Mouse (Mus musculus) G1E (cell line): ENCODE measurements around the gene Cnn2. TPM values are rescaled to one million over a fixed set of nuclear protein-coding genes. Genes with fewer than 3 reads are reported as not detected.

Experiments used
- ATAC-seq: 2 replicates; pipeline ENCODE4 v1.8.0; 2016; ENCODE audit warnings: mild to moderate bottlenecking; ENCODE audit not compliant: insufficient number of reproducible peaks, poor library complexity, low FRiP score, severe bottlenecking; ENCODE audit errors: extremely low read depth
- DNase-seq: peaks from one replicate; pipeline ENCODE4 v3.0.0; 2012; ENCODE audit warnings: low spot score
- H3K27me3 ChIP-seq: 2 replicates; pipeline ENCODE4 v1.6.1; 2012; ENCODE audit warnings: mild to moderate bottlenecking, low read length, inconsistent platforms; ENCODE audit not compliant: insufficient read depth
- H3K36me3 ChIP-seq: replicated peaks from 2 replicates; pipeline ENCODE3; 2012; ENCODE audit warnings: mild to moderate bottlenecking, inconsistent platforms
- H3K4me1 ChIP-seq: 2 replicates; pipeline ENCODE4 v1.6.1; 2012; ENCODE audit warnings: low read depth, low read length, inconsistent platforms, mixed read lengths; ENCODE audit not compliant: insufficient read depth
- H3K4me3 ChIP-seq: 2 replicates; pipeline ENCODE4 v1.5.1; 2012; ENCODE audit warnings: low read depth, mild to moderate bottlenecking, inconsistent platforms, low read length, moderate library complexity, mixed read lengths
- H3K9me3 ChIP-seq: replicated peaks from 2 replicates; pipeline ENCODE4 v1.6.1; 2012; ENCODE audit warnings: inconsistent platforms
- CTCF ChIP-seq: IDR thresholded peaks from 2 replicates; pipeline ENCODE4 v1.5.1; 2012; ENCODE audit warnings: low read depth, low read length, inconsistent platforms, mixed read lengths
- GATA1 ChIP-seq: IDR thresholded peaks from 2 replicates; pipeline ENCODE4 v1.6.1; 2012; ENCODE audit warnings: borderline replicate concordance, low read length, inconsistent platforms, mixed read lengths
- GATA2 ChIP-seq: IDR thresholded peaks from 2 replicates; pipeline ENCODE4 v1.6.1; 2012; ENCODE audit warnings: low read depth, low read length, inconsistent platforms, borderline replicate concordance
- POLR2AphosphoS5 ChIP-seq: IDR thresholded peaks from 2 replicates; pipeline ENCODE4 v1.6.1; 2012; ENCODE audit warnings: low read depth, low read length, inconsistent platforms; ENCODE audit not compliant: insufficient replicate concordance
- TAL1 ChIP-seq: conservative IDR thresholded peaks from 2 replicates; pipeline ENCODE4 v1.6.1; 2012; ENCODE audit warnings: low read depth, low read length, inconsistent platforms, mixed read lengths
- polyA plus RNA-seq: library from polyadenylated mRNA; stranded (reverse); fragments of >175 nt; gene quantifications from 2 replicates; pipeline ENCODE4 v1.2.3, GENCODE M21; 2012
- total RNA-seq, 2 experiments: library from RNA; stranded (forward) in 1 of 2; stranded (reverse) in 1 of 2; fragments of 200-1000 nt in 1 of 2; fragments of >200 nt in 1 of 2; fragmentation: Nextera tagmentation in 1 of 2; gene quantifications; 2 replicates each; pipeline ENCODE4 v1.2.3; 2014 to 2017

Gene Cnn2
- total and polyA plus RNA-seq, 3 experiments, result 7.4 to 20.8 (median 8.4) TPM

GRCm38 (mm10) chr10:79986963-79987362, 1.4 kb upstream of the Cnn2 start:
- H3K9me3 ChIP-seq, result peaks cover 6% of the 10 kb centered on the region
- peaks cover 75% of the 10 kb centered on the region for H3K4me1 ChIP-seq
- peak overlapping the region; percentile 54; the same call in 1 of the 2 replicates for H3K4me3 ChIP-seq
- ATAC-seq (peak; percentile 22; the same call in 1 of the 2 replicates), DNase-seq (peak; percentile 58)
- peaks cover 11% of the 10 kb centered on the region; the same call in 1 of the 2 replicates for H3K27me3 ChIP-seq
- TF ChIP-seq TAL1 (no peak), CTCF (peak; percentile 89)
- H3K36me3 ChIP-seq, result peaks cover 18% of the 10 kb centered on the region

GRCm38 (mm10) chr10:79987771-79988505, 446 bp upstream of the Cnn2 start:
- Histone ChIP-seq H3K36me3 (peaks cover 18% of the 10 kb centered on the region), H3K4me3 (peak overlapping the region; percentile 73), H3K4me1 (peaks cover 67% of the 10 kb centered on the region), H3K9me3 (peaks cover 12% of the 10 kb centered on the region), H3K27me3 (peaks cover 11% of the 10 kb centered on the region; the same call in 1 of the 2 replicates)
- no peak for TF ChIP-seq CTCF
- no peak for TF ChIP-seq POLR2AphosphoS5
- DNase-seq, result no peak
- ATAC-seq, result no peak

- TF ChIP-seq TAL1, result no peak
- no peak for TF ChIP-seq CTCF
- no peak for TF ChIP-seq POLR2AphosphoS5
- TF ChIP-seq GATA1, result no peak
- TF ChIP-seq GATA2, result no peak
- peaks cover 66% of the 10 kb centered on the region for H3K4me1 ChIP-seq
- peaks cover 12% of the 10 kb centered on the region for H3K9me3 ChIP-seq
- H3K27me3 ChIP-seq, result peaks cover 11% of the 10 kb centered on the region; the same call in 1 of the 2 replicates
- no peak for ATAC-seq
- peak overlapping the region; percentile 73; the same call in 1 of the 2 replicates for H3K4me3 ChIP-seq
- no peak for DNase-seq
- H3K36me3 ChIP-seq, result peaks cover 22% of the 10 kb centered on the region
Measured at GRCm38 (mm10) chr10:79989272-79989786, 945 bp downstream of the Cnn2 start.

GRCm38 (mm10) chr10:79989870-79990269, 1.5 kb downstream of the Cnn2 start:
- H3K4me1 ChIP-seq, result peaks cover 68% of the 10 kb centered on the region
- H3K36me3 ChIP-seq, result peaks cover 24% of the 10 kb centered on the region
- H3K4me3 ChIP-seq, result no peak overlapping the region
- TF ChIP-seq GATA2 (no peak), TAL1 (no peak), CTCF (no peak), GATA1 (no peak), POLR2AphosphoS5 (no peak)
- H3K27me3 ChIP-seq, result peaks cover 11% of the 10 kb centered on the region; the same call in 1 of the 2 replicates
- ATAC-seq (no peak), DNase-seq (no peak)
- peaks cover 12% of the 10 kb centered on the region for H3K9me3 ChIP-seq

GRCm38 (mm10) chr10:79991099-79991498, 2.7 kb downstream of the Cnn2 start:
- DNase-seq (no peak), ATAC-seq (no peak)
- Histone ChIP-seq H3K9me3 (peaks cover 12% of the 10 kb centered on the region), H3K36me3 (peaks cover 24% of the 10 kb centered on the region), H3K4me3 (no peak overlapping the region), H3K4me1 (peaks cover 73% of the 10 kb centered on the region), H3K27me3 (peaks cover 11% of the 10 kb centered on the region; the same call in 1 of the 2 replicates)
- no peak for TF ChIP-seq CTCF
- TF ChIP-seq TAL1, result no peak
- no peak for TF ChIP-seq POLR2AphosphoS5
- TF ChIP-seq GATA2, result no peak
- no peak for TF ChIP-seq GATA1

GRCm38 (mm10) chr10:79991548-79991947, 3.2 kb downstream of the Cnn2 start:
- H3K9me3 ChIP-seq, result peaks cover 12% of the 10 kb centered on the region
- H3K36me3 ChIP-seq, result peaks cover 24% of the 10 kb centered on the region
- peaks cover 69% of the 10 kb centered on the region for H3K4me1 ChIP-seq
- TF ChIP-seq POLR2AphosphoS5 (no peak), GATA2 (no peak), CTCF (no peak), GATA1 (no peak), TAL1 (no peak)
- peaks cover 11% of the 10 kb centered on the region; the same call in 1 of the 2 replicates for H3K27me3 ChIP-seq
- no peak for ATAC-seq
- DNase-seq, result no peak
- H3K4me3 ChIP-seq, result no peak overlapping the region
